Mouse (Mus musculus) forebrain, embryonic 16.5 days (tissue): Measurements from ENCODE around the gene Ddx47. TPM values are rescaled to one million over a fixed set of nuclear protein-coding genes. Genes with fewer than 3 reads are reported as not detected.
A peak's percentile ranks its signal among the peaks of the same experiment; 100 is the strongest.

Source experiments
- ATAC-seq: fragments of 200-750 bp; cut with Nextera tagmentation; 2 replicates; pipeline ENCODE4 v1.8.0; 2017; ENCODE audit warnings: mild to moderate bottlenecking, moderate library complexity
- H3K27ac ChIP-seq: fragments of 300-500 bp; sonication (generic); 2 replicates; pipeline ENCODE4 v1.5.1; 2014; ENCODE audit warnings: low read length, control low read depth
- H3K27me3 ChIP-seq: fragments of 300-500 bp; sonication (generic); replicated peaks from 2 replicates; pipeline ENCODE4 v1.6.1; 2014; ENCODE audit warnings: low read length; ENCODE audit not compliant: control insufficient read depth, insufficient read depth
- H3K36me3 ChIP-seq: fragments of 300-500 bp; sonication (generic); 2 replicates; pipeline ENCODE4 v1.6.1; 2014; ENCODE audit not compliant: control insufficient read depth, insufficient read depth
- H3K4me1 ChIP-seq: fragments of 300-500 bp; sonication (generic); replicated peaks from 2 replicates; pipeline ENCODE4 v1.6.1; 2014; ENCODE audit warnings: low read length; ENCODE audit not compliant: control insufficient read depth, insufficient read depth
- H3K4me2 ChIP-seq: fragments of 300-500 bp; sonication (generic); 2 replicates; pipeline ENCODE4 v1.6.1; 2014; ENCODE audit warnings: mild to moderate bottlenecking, low read length, control low read depth
- H3K4me3 ChIP-seq: fragments of 300-500 bp; sonication (generic); replicated peaks from 2 replicates; pipeline ENCODE4 v1.5.1; 2014; ENCODE audit warnings: mild to moderate bottlenecking, low read length, control low read depth
- H3K9ac ChIP-seq: fragments of 300-500 bp; sonication (generic); replicated peaks from 2 replicates; pipeline ENCODE4 v1.6.1; 2014; ENCODE audit warnings: low read depth, low read length, control low read depth
- H3K9me3 ChIP-seq: fragments of 300-500 bp; sonication (generic); 2 replicates; pipeline ENCODE4 v1.6.1; 2016; ENCODE audit warnings: low read length; ENCODE audit not compliant: control insufficient read depth
- WGBS: fragments of 180-500 bp; shearing (Covaris S2); extraction: QIAGEN DNeasy Blood & Tissue Kit; methylation state at CpG from one replicate; pipeline ENCODE4 v1.1.7; 2014; 5-methylcytosine and 5-hydroxymethylcytosine counted together
- polyA plus RNA-seq: library from polyadenylated mRNA; unstranded; fragments of >200 nt; fragmentation: Nextera tagmentation; extraction: Ambion mirVana; gene quantifications from 2 replicates; pipeline ENCODE4 v1.2.1, GENCODE M21; 2015

The Ddx47 gene
- polyA plus RNA-seq, 1 experiment from 2014 or later: 90.4 TPM

- 74% methylated on average over 3 of the region's 3 CpGs for WGBS
Observed at GRCm38 (mm10) chr6:135053789-135054188, 42.4 kb downstream of the Ddx47 start.

GRCm38 (mm10) chr6:135055882-135056281 is 44.5 kb downstream of the Ddx47 start:
- Histone ChIP-seq H3K36me3 (no peaks in the 10 kb centered on the region), H3K4me3 (no peak overlapping the region), H3K4me2 (no peak overlapping the region), H3K4me1 (no peaks in the 10 kb centered on the region), H3K9me3 (no peaks in the 10 kb centered on the region), H3K27me3 (no peaks in the 10 kb centered on the region), H3K9ac (no peak overlapping the region), H3K27ac (no peak overlapping the region)
- WGBS: 70% methylated on average over 4 of the region's 4 CpGs
- no peak for ATAC-seq

More at GRCm38 (mm10) chr6:135053789-135054188, 42.4 kb downstream of the Ddx47 start:
- no peaks in the 10 kb centered on the region for H3K9me3 ChIP-seq
- no peak overlapping the region for H3K9ac ChIP-seq
- H3K4me2 ChIP-seq: no peak overlapping the region
- H3K27ac ChIP-seq: no peak overlapping the region
- no peak for ATAC-seq
- H3K4me3 ChIP-seq: no peak overlapping the region
- no peaks in the 10 kb centered on the region for H3K36me3 ChIP-seq
- no peaks in the 10 kb centered on the region for H3K27me3 ChIP-seq
- no peaks in the 10 kb centered on the region for H3K4me1 ChIP-seq

GRCm38 (mm10) chr6:135060728-135061127 is 49.3 kb downstream of the Ddx47 start:
- Histone ChIP-seq H3K4me2 (no peak overlapping the region), H3K4me1 (peaks cover 8% of the 10 kb centered on the region), H3K27me3 (peaks cover under 1% of the 10 kb centered on the region; the same call in 1 of the 2 replicates), H3K9ac (no peak overlapping the region), H3K36me3 (no peaks in the 10 kb centered on the region), H3K4me3 (no peak overlapping the region), H3K27ac (no peak overlapping the region), H3K9me3 (no peaks in the 10 kb centered on the region)
- 95% methylated on average over 4 of the region's 4 CpGs for WGBS
- ATAC-seq: no peak

- Histone ChIP-seq H3K4me1 (peaks cover 10% of the 10 kb centered on the region), H3K4me2 (no peak overlapping the region), H3K27me3 (peaks cover 3% of the 10 kb centered on the region; the same call in 1 of the 2 replicates), H3K9me3 (no peaks in the 10 kb centered on the region), H3K36me3 (no peaks in the 10 kb centered on the region), H3K9ac (no peak overlapping the region), H3K4me3 (no peak overlapping the region), H3K27ac (no peak overlapping the region)
- no peak for ATAC-seq
- 64% methylated on average over 12 of the region's 12 CpGs for WGBS
Observed at GRCm38 (mm10) chr6:135064621-135065020, 53.2 kb downstream of the Ddx47 start.

- Histone ChIP-seq H3K4me1 (peaks cover 10% of the 10 kb centered on the region), H3K4me2 (peak within 1 kb of the TSS; percentile 86), H3K9me3 (no peaks in the 10 kb centered on the region), H3K36me3 (no peaks in the 10 kb centered on the region), H3K4me3 (peak within 1 kb of the TSS; percentile 50), H3K27ac (no peak within 1 kb of the TSS), H3K9ac (peak within 1 kb of the TSS; percentile 61), H3K27me3 (peaks cover 3% of the 10 kb centered on the region; the same call in 1 of the 2 replicates)
- 1% methylated on average over 44 of the region's 44 CpGs for WGBS
- ATAC-seq: peak; percentile 69
Observed at GRCm38 (mm10) chr6:135065236-135065957, 54.0 kb downstream of the Ddx47 start, which contains the start of gene Gprc5a. Gene Gprc5a (plus strand): TSS chr6:135065651.

- peaks cover 10% of the 10 kb centered on the region for H3K4me1 ChIP-seq
- ATAC-seq: no peak
- peaks cover 3% of the 10 kb centered on the region; the same call in 1 of the 2 replicates for H3K27me3 ChIP-seq
- H3K27ac ChIP-seq: no peak overlapping the region
- no peak overlapping the region for H3K4me2 ChIP-seq
- no peaks in the 10 kb centered on the region for H3K36me3 ChIP-seq
- no peaks in the 10 kb centered on the region for H3K9me3 ChIP-seq
- 21% methylated on average over 6 of the region's 6 CpGs for WGBS
- H3K4me3 ChIP-seq: no peak overlapping the region
- H3K9ac ChIP-seq: no peak overlapping the region
Observed at GRCm38 (mm10) chr6:135066795-135067445, 55.5 kb downstream of the Ddx47 start.

- H3K36me3 ChIP-seq: no peaks in the 10 kb centered on the region
- 79% methylated on average over 4 of the region's 5 CpGs for WGBS
Observed at GRCm38 (mm10) chr6:135068221-135068620, 56.8 kb downstream of the Ddx47 start.

GRCm38 (mm10) chr6:135069856-135070255 is 58.4 kb downstream of the Ddx47 start:
- peaks cover 3% of the 10 kb centered on the region; the same call in 1 of the 2 replicates for H3K27me3 ChIP-seq
- no peak overlapping the region for H3K4me2 ChIP-seq
- no peak overlapping the region for H3K9ac ChIP-seq
- no peak for ATAC-seq
- no peaks in the 10 kb centered on the region for H3K36me3 ChIP-seq
- WGBS: 76% methylated on average over 6 of the region's 6 CpGs
- no peaks in the 10 kb centered on the region for H3K9me3 ChIP-seq
- peaks cover 10% of the 10 kb centered on the region for H3K4me1 ChIP-seq
- H3K27ac ChIP-seq: no peak overlapping the region
- H3K4me3 ChIP-seq: no peak overlapping the region

More at GRCm38 (mm10) chr6:135068221-135068620, 56.8 kb downstream of the Ddx47 start:
- Histone ChIP-seq H3K9me3 (no peaks in the 10 kb centered on the region), H3K27me3 (peaks cover 3% of the 10 kb centered on the region; the same call in 1 of the 2 replicates), H3K4me1 (peaks cover 10% of the 10 kb centered on the region), H3K4me3 (no peak overlapping the region), H3K9ac (no peak overlapping the region), H3K4me2 (no peak overlapping the region), H3K27ac (no peak overlapping the region)
- no peak for ATAC-seq

- H3K4me2 ChIP-seq: no peak overlapping the region
- peaks cover 6% of the 10 kb centered on the region for H3K4me1 ChIP-seq
- no peak overlapping the region for H3K9ac ChIP-seq
- 89% methylated on average over 2 of the region's 2 CpGs for WGBS
- H3K9me3 ChIP-seq: no peaks in the 10 kb centered on the region
- no peak overlapping the region for H3K4me3 ChIP-seq
- no peak for ATAC-seq
- H3K27ac ChIP-seq: no peak overlapping the region
- H3K27me3 ChIP-seq: 0 out of 2 replicates have a peak, but pooled peaks cover 3% of the 10 kb centered on the region
- no peaks in the 10 kb centered on the region for H3K36me3 ChIP-seq
Observed at GRCm38 (mm10) chr6:135070347-135070746, 58.9 kb downstream of the Ddx47 start.
